Mouse (Mus musculus): ENCODE measurements around the gene Efna5.

DNA sequence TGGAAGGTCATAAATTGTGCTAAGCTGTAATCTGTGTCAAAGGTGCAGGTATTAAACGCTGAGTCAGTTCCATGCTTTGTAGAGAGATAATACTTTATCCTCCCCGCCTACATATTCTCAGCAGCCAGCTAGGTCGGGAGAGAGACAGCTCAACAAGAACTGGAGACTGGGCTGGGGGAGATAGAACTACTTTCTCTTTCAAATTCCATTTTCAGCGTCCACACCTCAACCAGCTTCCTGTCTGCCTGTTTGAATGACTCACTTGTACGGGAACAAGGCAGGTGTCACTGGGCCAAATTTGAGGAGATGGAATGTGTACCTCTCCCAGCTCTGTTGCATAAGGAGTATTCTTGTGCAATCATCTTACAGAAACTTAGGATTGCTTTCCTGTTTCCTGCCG, 193.7 kb downstream of the Efna5 start:
- TF ChIP-seq CTCF (IDR thresholded peaks at IDR 0.05; ENCODE audit: low read depth, low read length) = no peak
- no peak for TF ChIP-seq TAL1 (conservative IDR thresholded peaks at IDR 0.05; ENCODE audit: low read depth, low read length)
- TF ChIP-seq POLR2AphosphoS5 (IDR thresholded peaks at IDR 0.05; ENCODE audit: insufficient replicate concordance, low read depth, low read length) = no peak
- no peak for TF ChIP-seq GATA1 (IDR thresholded peaks at IDR 0.05; ENCODE audit: borderline replicate concordance, low read length)
